Mouse (Mus musculus): ENCODE measurements around the gene Id1. TPM values are rescaled to one million over a fixed set of nuclear protein-coding genes. Genes with fewer than 3 reads are reported as not detected.

Gene Id1
- total RNA-seq (2012; rRNA removed) = 74.5 and 122 TPM in 2 replicates

- H3K4me3 ChIP-seq (ENCODE audit: insufficient read depth in 1 of 2, low read depth in 1 of 2, low read length in 2 of 2, poor library complexity in 1 of 2, severe bottlenecking in 1 of 2) = peak within 1 kb of the TSS; percentile 66 to 75
- H3K9ac ChIP-seq (ENCODE audit: insufficient read depth, low read depth, low read length, poor library complexity, severe bottlenecking) = peak within 1 kb of the TSS; percentile 39
- in situ Hi-C loops (cut with MboI; ENCODE audit: low sequenced_read_pairs in 2 of 2, unreplicated experiment in 2 of 2) = loop anchor here in 1 of 2 experiments (5.0 kb wide), 1 partner anchor 34 kb away; no protein-coding TSS in a partner anchor
- H3K9me3 ChIP-seq (ENCODE audit: control insufficient read depth, insufficient read depth, low read depth, low read length) = no peaks in the 10 kb centered on the region
- H3K4me1 ChIP-seq (ENCODE audit: control insufficient read depth in 2 of 2, insufficient read depth in 2 of 2, low read length in 2 of 2, poor library complexity in 1 of 2) = peaks cover 15 to 32% of the 10 kb centered on the region in 2 experiments
- TF ChIP-seq ZC3H11A (IDR thresholded peaks at IDR 0.05; ENCODE audit: borderline replicate concordance, low read depth, low read length) = no peak
- TF ChIP-seq MAFK (IDR thresholded peaks at IDR 0.05; ENCODE audit: insufficient read depth, low read depth, low read length) = no peak
- TF ChIP-seq ZNF384 (IDR thresholded peaks at IDR 0.05; ENCODE audit: low read depth, low read length) = no peak
- no peak for TF ChIP-seq CHD2 (IDR thresholded peaks at IDR 0.05; ENCODE audit: low read depth, low read length)
- no peak for TF ChIP-seq HCFC1 (IDR thresholded peaks at IDR 0.05; ENCODE audit: borderline replicate concordance, insufficient read depth, low read length)
- peak; percentile 86 for DNase-seq (ENCODE audit: low read depth, low spot score)
- H3K36me3 ChIP-seq (ENCODE audit: control insufficient read depth, insufficient read depth, low read length, poor library complexity, severe bottlenecking) = no peaks in the 10 kb centered on the region
- H3K27ac ChIP-seq (ENCODE audit: insufficient read depth, low read depth, low read length, poor library complexity, severe bottlenecking) = no peak within 1 kb of the TSS; the same call in 1 of the 2 replicates
Measured at GRCm38 (mm10) chr2:152736090-152736601, at the start of gene Id1. TSS of gene Id1 (plus strand) at chr2:152736251.

DNA sequence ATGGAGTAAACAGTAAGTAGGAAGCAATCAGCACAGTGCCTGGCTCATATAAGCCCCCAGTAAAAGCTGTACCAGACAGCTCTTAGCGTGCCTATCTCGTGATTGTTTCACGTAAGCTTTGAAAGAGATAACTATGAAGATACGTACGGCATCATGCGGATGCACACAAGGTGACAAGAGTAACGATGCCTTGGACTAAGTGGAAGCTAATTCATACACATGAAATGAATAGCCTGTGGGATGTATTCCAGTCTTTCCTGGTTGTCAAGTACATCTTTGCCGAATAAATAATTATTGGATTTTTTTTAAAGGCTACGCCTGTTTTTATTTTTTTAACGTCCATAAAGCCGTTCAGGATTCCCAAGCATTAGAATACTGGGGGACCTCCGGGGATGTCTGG, 49.7 kb upstream of the Id1 start:
- Histone ChIP-seq H3K4me1 (ENCODE audit: control insufficient read depth in 2 of 2, insufficient read depth in 2 of 2, low read length in 2 of 2, poor library complexity in 1 of 2) (peaks cover 0 to 3% of the 10 kb centered on the region in 2 experiments; a peak in 1 of 4 replicates), H3K36me3 (ENCODE audit: control insufficient read depth, insufficient read depth, low read length, poor library complexity, severe bottlenecking) (peaks cover 60% of the 10 kb centered on the region), H3K9me3 (ENCODE audit: control insufficient read depth, insufficient read depth, low read depth, low read length) (no peaks in the 10 kb centered on the region), H3K27ac (ENCODE audit: insufficient read depth, low read depth, low read length, poor library complexity, severe bottlenecking) (no peak overlapping the region), H3K4me3 (ENCODE audit: insufficient read depth in 1 of 2, low read depth in 1 of 2, low read length in 2 of 2, poor library complexity in 1 of 2, severe bottlenecking in 1 of 2) (peak overlapping the region; percentile 27 to 41), H3K9ac (ENCODE audit: insufficient read depth, low read depth, low read length, poor library complexity, severe bottlenecking) (peak overlapping the region; percentile 72)
- TF ChIP-seq HCFC1 (IDR thresholded peaks at IDR 0.05; ENCODE audit: borderline replicate concordance, insufficient read depth, low read length) (no peak), ZNF384 (IDR thresholded peaks at IDR 0.05; ENCODE audit: low read depth, low read length) (no peak), MAFK (IDR thresholded peaks at IDR 0.05; ENCODE audit: insufficient read depth, low read depth, low read length) (no peak), CHD2 (IDR thresholded peaks at IDR 0.05; ENCODE audit: low read depth, low read length) (no peak), ZC3H11A (IDR thresholded peaks at IDR 0.05; ENCODE audit: borderline replicate concordance, low read depth, low read length) (no peak)
- DNase-seq (ENCODE audit: low read depth, low spot score) = no peak
- in situ Hi-C loops (cut with MboI; ENCODE audit: low sequenced_read_pairs in 2 of 2, unreplicated experiment in 2 of 2) = loop anchor here (5.0 to 10.0 kb wide), 2 partner anchors 146 to 148 kb away; partner anchors contain the start of gene Bcl2l1 (in 2 of the 2)

DNA sequence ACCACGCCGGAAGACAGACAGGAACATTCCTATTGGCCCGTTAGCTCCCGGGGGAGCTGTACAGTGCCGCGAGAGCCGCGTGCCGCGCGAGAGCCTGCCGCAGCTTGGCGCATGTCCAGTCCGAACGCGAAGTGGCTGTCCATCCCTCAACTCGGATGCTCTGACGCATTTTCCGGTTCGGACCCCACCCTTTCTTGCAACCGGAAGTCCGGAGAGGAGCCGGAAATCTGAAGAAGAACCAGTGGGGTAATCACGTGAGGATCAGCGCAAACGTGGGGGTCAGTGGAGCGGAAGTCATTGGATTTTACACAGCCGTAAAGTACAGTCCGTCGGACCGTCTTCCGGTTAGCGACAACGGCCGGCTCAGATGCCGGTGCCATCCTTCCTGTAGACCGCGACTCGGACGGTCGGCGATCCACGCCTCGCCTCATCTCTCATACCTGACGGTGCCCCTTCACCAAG, 49.2 kb upstream of the Id1 start, which contains the start of gene Mcts2:
Mcts2 (plus strand) TSS at position 230 of the 462 bp plus-strand sequence.
- Histone ChIP-seq H3K36me3 (ENCODE audit: control insufficient read depth, insufficient read depth, low read length, poor library complexity, severe bottlenecking) (peaks cover 57% of the 10 kb centered on the region), H3K27ac (ENCODE audit: insufficient read depth, low read depth, low read length, poor library complexity, severe bottlenecking) (no peak within 1 kb of the TSS; the same call in 1 of the 2 replicates), H3K4me1 (ENCODE audit: control insufficient read depth in 2 of 2, insufficient read depth in 2 of 2, low read length in 2 of 2, poor library complexity in 1 of 2) (peaks cover 0 to 3% of the 10 kb centered on the region in 2 experiments; a peak in 1 of 4 replicates), H3K4me3 (ENCODE audit: insufficient read depth in 1 of 2, low read depth in 1 of 2, low read length in 2 of 2, poor library complexity in 1 of 2, severe bottlenecking in 1 of 2) (peak within 1 kb of the TSS; percentile 77 to 78), H3K9me3 (ENCODE audit: control insufficient read depth, insufficient read depth, low read depth, low read length) (no peaks in the 10 kb centered on the region), H3K9ac (ENCODE audit: insufficient read depth, low read depth, low read length, poor library complexity, severe bottlenecking) (peak within 1 kb of the TSS; percentile 79)
- in situ Hi-C loops (cut with MboI; ENCODE audit: low sequenced_read_pairs in 2 of 2, unreplicated experiment in 2 of 2) = loop anchor here (5.0 to 10.0 kb wide), 2 partner anchors 145 to 148 kb away; partner anchors contain the start of gene Bcl2l1 (in 2 of the 2)
- TF ChIP-seq MAFK (IDR thresholded peaks at IDR 0.05; ENCODE audit: insufficient read depth, low read depth, low read length) (no peak), HCFC1 (IDR thresholded peaks at IDR 0.05; ENCODE audit: borderline replicate concordance, insufficient read depth, low read length) (peak; percentile 65; the same call in 1 of the 2 replicates), CHD2 (IDR thresholded peaks at IDR 0.05; ENCODE audit: low read depth, low read length) (peak; percentile 96), ZNF384 (IDR thresholded peaks at IDR 0.05; ENCODE audit: low read depth, low read length) (no peak), ZC3H11A (IDR thresholded peaks at IDR 0.05; ENCODE audit: borderline replicate concordance, low read depth, low read length) (no peak)
- DNase-seq (ENCODE audit: low read depth, low spot score) = peak; percentile 80

GRCm38 (mm10) chr2:152691564-152692217, 44.4 kb upstream of the Id1 start:
- Histone ChIP-seq H3K4me1 (ENCODE audit: control insufficient read depth in 2 of 2, insufficient read depth in 2 of 2, low read length in 2 of 2, poor library complexity in 1 of 2) (peaks cover 0 to 21% of the 10 kb centered on the region in 2 experiments; a peak in 2 of 4 replicates), H3K9ac (ENCODE audit: insufficient read depth, low read depth, low read length, poor library complexity, severe bottlenecking) (no peak overlapping the region), H3K9me3 (ENCODE audit: control insufficient read depth, insufficient read depth, low read depth, low read length) (no peaks in the 10 kb centered on the region), H3K27ac (ENCODE audit: insufficient read depth, low read depth, low read length, poor library complexity, severe bottlenecking) (no peak overlapping the region), H3K4me3 (ENCODE audit: insufficient read depth in 1 of 2, low read depth in 1 of 2, low read length in 2 of 2, poor library complexity in 1 of 2, severe bottlenecking in 1 of 2) (no peak overlapping the region), H3K36me3 (ENCODE audit: control insufficient read depth, insufficient read depth, low read length, poor library complexity, severe bottlenecking) (peaks cover 39% of the 10 kb centered on the region)
- TF ChIP-seq CHD2 (IDR thresholded peaks at IDR 0.05; ENCODE audit: low read depth, low read length) = no peak
- TF ChIP-seq MAFK (IDR thresholded peaks at IDR 0.05; ENCODE audit: insufficient read depth, low read depth, low read length) = no peak
- TF ChIP-seq ZNF384 (IDR thresholded peaks at IDR 0.05; ENCODE audit: low read depth, low read length) = no peak
- no peak for TF ChIP-seq HCFC1 (IDR thresholded peaks at IDR 0.05; ENCODE audit: borderline replicate concordance, insufficient read depth, low read length)
- TF ChIP-seq ZC3H11A (IDR thresholded peaks at IDR 0.05; ENCODE audit: borderline replicate concordance, low read depth, low read length) = no peak
- no peak for DNase-seq (ENCODE audit: low read depth, low spot score)
- in situ Hi-C loops (cut with MboI; ENCODE audit: low sequenced_read_pairs in 2 of 2, unreplicated experiment in 2 of 2) = loop anchor here in 1 of 2 experiments (10.0 kb wide), 1 partner anchor 73 kb away; no protein-coding TSS in a partner anchor
